Mouse (Mus musculus) hindbrain, embryonic 11.5 days (tissue): Measurements from ENCODE around the gene Hpn. TPM values are rescaled to one million over a fixed set of nuclear protein-coding genes. Genes with fewer than 3 reads are reported as not detected.

Experiments
- ATAC-seq: fragments of 200-750 bp; cut with Nextera tagmentation; 2 replicates; pipeline ENCODE4 v1.8.0; 2017; ENCODE audit warnings: mild to moderate bottlenecking, moderate TSS enrichment, moderate library complexity; ENCODE audit not compliant: low FRiP score
- DNase-seq: peaks from one replicate; pipeline ENCODE4 v3.0.0-alpha.2; 2015; ENCODE audit warnings: low spot score
- H3K27ac ChIP-seq: fragments of 300-500 bp; sonication (generic); 2 replicates; pipeline ENCODE4 v1.5.1; 2014; ENCODE audit warnings: mild to moderate bottlenecking, low read depth, low read length
- H3K27me3 ChIP-seq: fragments of 300-500 bp; sonication (generic); 2 replicates; pipeline ENCODE4 v1.6.1; 2014; ENCODE audit warnings: mild to moderate bottlenecking, low read length, moderate library complexity, mixed read lengths; ENCODE audit not compliant: control insufficient read depth, insufficient read depth
- H3K36me3 ChIP-seq: fragments of 300-500 bp; sonication (generic); 2 replicates; pipeline ENCODE4 v1.6.1; 2014; ENCODE audit warnings: mild to moderate bottlenecking, low read length, moderate library complexity, mixed read lengths; ENCODE audit not compliant: control insufficient read depth, insufficient read depth
- H3K4me1 ChIP-seq: fragments of 300-500 bp; sonication (generic); replicated peaks from 2 replicates; pipeline ENCODE4 v1.6.1; 2014; ENCODE audit warnings: low read length, mixed read lengths; ENCODE audit not compliant: control insufficient read depth, insufficient read depth
- H3K4me2 ChIP-seq: fragments of 300-500 bp; sonication (generic); replicated peaks from 2 replicates; pipeline ENCODE4 v1.6.1; 2014; ENCODE audit warnings: mild to moderate bottlenecking, low read depth, low read length
- H3K4me3 ChIP-seq: fragments of 300-500 bp; sonication (generic); 2 replicates; pipeline ENCODE4 v1.5.1; 2014; ENCODE audit warnings: low read depth, low read length
- H3K9ac ChIP-seq: fragments of 300-500 bp; sonication (generic); 2 replicates; pipeline ENCODE4 v1.6.1; 2014; ENCODE audit warnings: low read depth, low read length
- H3K9me3 ChIP-seq: fragments of 300-500 bp; sonication (generic); 2 replicates; pipeline ENCODE4 v1.6.1; 2016; ENCODE audit warnings: low read length; ENCODE audit not compliant: control insufficient read depth
- WGBS: fragments of 180-500 bp; shearing (Covaris S2); extraction: QIAGEN DNeasy Blood & Tissue Kit; methylation state at CpG from one replicate; pipeline ENCODE4 v1.1.7; 2014; 5-methylcytosine and 5-hydroxymethylcytosine counted together
- polyA plus RNA-seq: library from polyadenylated mRNA; unstranded; fragments of >200 nt; fragmentation: Nextera tagmentation; extraction: Ambion mirVana; gene quantifications from 2 replicates; pipeline ENCODE4 v1.2.1, GENCODE M21; 2014

Gene Hpn
- polyA plus RNA-seq, 1 experiment from 2014 or later: 0.56 TPM

DNA sequence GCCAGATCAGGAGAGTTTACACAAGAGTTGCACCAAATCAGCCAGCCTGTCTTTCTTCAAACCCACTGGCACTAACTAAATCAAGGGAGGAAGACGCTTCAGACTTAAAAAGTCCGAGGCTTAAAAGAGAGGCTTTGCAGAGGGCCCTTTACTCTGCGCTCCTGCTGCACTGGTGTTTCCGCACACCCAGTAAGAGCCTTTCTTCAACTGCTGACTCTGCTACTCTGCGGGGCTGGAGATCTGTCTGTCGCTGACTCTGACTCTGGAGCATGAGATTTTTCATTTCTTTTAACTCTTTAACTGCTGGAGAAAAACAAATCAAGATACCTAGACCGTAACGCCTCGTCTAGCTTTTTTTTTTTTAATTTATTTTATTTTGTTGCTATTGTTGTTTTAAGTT, 30.9 kb downstream of the Hpn start:
- H3K9ac ChIP-seq: no peak overlapping the region
- H3K27ac ChIP-seq: no peak overlapping the region
- 57% methylated on average over 9 of the region's 9 CpGs for WGBS
- H3K4me1 ChIP-seq: no peaks in the 10 kb centered on the region
- no peaks in the 10 kb centered on the region for H3K9me3 ChIP-seq
- no peak for DNase-seq
- no peak for ATAC-seq
- no peak overlapping the region for H3K4me2 ChIP-seq
- no peaks in the 10 kb centered on the region for H3K36me3 ChIP-seq
- no peak overlapping the region for H3K4me3 ChIP-seq
- no peaks in the 10 kb centered on the region for H3K27me3 ChIP-seq

DNA sequence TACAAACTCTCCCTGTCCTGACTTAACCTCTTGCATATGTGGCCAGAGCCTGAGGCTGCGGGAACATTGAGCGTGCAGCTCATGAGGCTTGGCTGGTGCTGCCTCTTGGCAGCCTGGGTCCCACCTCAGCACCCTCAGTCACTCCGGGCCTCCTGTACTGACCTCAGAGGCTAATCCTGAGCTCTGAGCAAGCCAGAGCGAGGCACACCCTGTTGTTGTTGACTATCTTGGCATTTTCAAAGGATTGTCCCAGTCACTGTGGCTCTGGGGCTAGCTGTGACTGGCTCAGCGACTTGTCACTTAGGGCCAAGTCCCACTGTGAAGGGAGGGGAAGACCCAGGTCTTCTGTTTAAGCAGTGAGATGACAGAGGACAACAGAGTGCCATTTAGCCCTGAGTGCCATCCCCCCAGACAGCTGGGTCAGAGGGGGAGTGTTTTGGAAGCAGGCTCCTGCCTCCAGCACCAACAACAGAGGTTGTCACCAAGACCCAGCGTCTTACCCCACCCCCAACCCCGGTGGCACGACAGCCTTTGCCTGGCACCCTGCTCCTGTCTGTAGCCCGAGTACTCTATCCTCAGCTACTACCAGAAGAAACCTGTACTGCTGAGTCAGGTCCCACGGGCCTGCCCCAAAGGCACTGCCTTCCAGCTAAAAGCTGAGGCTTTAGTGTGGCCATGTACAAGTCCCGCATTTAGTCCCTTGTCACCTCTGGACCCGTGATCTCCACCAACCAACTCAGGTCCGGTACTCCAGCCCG, 32.1 kb downstream of the Hpn start:
- Histone ChIP-seq H3K27me3 (no peaks in the 10 kb centered on the region), H3K36me3 (no peaks in the 10 kb centered on the region), H3K4me3 (no peak overlapping the region), H3K27ac (no peak overlapping the region), H3K4me2 (no peak overlapping the region), H3K4me1 (no peaks in the 10 kb centered on the region), H3K9ac (no peak overlapping the region), H3K9me3 (no peaks in the 10 kb centered on the region)
- 60% methylated on average over 14 of the region's 14 CpGs for WGBS
- DNase-seq: no peak
- peak; percentile 24; the same call in 1 of the 2 replicates for ATAC-seq

DNA sequence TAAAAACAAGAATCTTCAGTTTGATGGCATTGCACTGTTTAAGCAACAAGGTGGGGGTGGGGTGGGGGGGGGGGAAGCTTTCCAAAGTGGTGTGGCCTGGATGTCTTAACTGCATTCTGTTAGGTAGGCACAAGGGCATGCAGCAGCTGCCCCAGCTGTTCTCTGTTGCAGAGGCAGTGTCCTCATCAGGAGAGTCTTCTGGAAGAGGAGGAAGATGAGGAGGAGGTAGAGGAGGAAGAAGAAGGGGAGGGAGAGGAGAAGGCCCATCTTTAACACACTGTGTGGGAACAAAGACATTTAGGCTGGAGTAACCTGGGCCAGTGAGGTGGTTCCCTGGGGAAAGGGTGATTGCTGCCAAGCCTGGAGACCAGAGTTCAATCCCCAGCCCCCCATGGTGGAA, 33.0 kb downstream of the Hpn start:
- no peak for ATAC-seq
- H3K36me3 ChIP-seq: no peaks in the 10 kb centered on the region
- H3K9ac ChIP-seq: no peak overlapping the region
- H3K4me3 ChIP-seq: no peak overlapping the region
- H3K27ac ChIP-seq: no peak overlapping the region
- no peaks in the 10 kb centered on the region for H3K4me1 ChIP-seq
- no peak overlapping the region for H3K4me2 ChIP-seq
- H3K27me3 ChIP-seq: no peaks in the 10 kb centered on the region
- no peaks in the 10 kb centered on the region for H3K9me3 ChIP-seq
- DNase-seq: no peak

DNA sequence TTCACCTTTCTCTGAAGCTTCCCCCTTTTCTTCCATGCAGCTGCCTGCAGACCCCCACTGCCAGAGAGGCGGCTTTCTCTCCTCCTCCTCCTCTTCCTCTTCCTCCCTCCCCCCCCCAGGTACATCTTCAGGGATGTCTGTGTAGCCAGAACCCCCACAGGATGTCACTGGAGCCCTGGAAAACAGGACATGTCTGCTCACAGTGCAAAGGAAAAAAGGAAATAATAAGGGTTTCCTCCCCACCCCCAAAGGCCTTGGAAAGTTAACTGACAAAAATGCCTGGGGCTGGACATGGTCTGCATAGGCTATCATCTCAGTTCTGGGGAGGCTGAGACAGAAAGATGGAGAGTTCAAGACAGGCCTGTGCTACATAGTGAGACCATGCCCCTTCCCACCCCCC, 34.0 kb downstream of the Hpn start:
- Histone ChIP-seq H3K9ac (no peak overlapping the region), H3K27ac (no peak overlapping the region), H3K4me1 (no peaks in the 10 kb centered on the region), H3K4me3 (no peak overlapping the region), H3K27me3 (no peaks in the 10 kb centered on the region), H3K36me3 (no peaks in the 10 kb centered on the region), H3K4me2 (no peak overlapping the region), H3K9me3 (no peaks in the 10 kb centered on the region)
- WGBS: 54% methylated on average over 1 of the region's 1 CpGs
- ATAC-seq (no peak), DNase-seq (no peak)

DNA sequence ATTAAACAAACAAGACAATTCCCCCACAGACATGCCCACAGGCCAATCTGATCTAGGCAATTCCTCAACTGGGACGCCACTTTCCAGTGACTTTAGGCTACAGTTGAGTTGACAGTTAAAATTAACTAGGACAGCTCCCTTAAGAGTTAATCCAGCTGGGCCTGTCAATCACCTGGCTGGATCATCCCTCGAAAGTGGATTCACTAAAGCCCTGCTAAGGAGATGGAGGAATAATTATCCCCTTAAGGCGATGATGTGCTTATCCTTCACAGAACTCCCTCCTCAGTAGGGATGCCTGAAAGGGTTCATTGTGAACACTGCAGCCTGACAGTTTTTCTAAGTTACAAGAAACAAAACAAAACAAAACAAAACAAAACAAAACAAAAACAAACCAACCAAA, 34.5 kb downstream of the Hpn start:
- no peaks in the 10 kb centered on the region for H3K4me1 ChIP-seq
- DNase-seq (no peak), ATAC-seq (no peak)
- H3K4me3 ChIP-seq: no peak overlapping the region
- H3K36me3 ChIP-seq: no peaks in the 10 kb centered on the region
- no peaks in the 10 kb centered on the region for H3K27me3 ChIP-seq
- H3K9ac ChIP-seq: no peak overlapping the region
- WGBS: 52% methylated on average over 3 of the region's 3 CpGs
- H3K27ac ChIP-seq: no peak overlapping the region
- H3K9me3 ChIP-seq: no peaks in the 10 kb centered on the region
- no peak overlapping the region for H3K4me2 ChIP-seq

DNA sequence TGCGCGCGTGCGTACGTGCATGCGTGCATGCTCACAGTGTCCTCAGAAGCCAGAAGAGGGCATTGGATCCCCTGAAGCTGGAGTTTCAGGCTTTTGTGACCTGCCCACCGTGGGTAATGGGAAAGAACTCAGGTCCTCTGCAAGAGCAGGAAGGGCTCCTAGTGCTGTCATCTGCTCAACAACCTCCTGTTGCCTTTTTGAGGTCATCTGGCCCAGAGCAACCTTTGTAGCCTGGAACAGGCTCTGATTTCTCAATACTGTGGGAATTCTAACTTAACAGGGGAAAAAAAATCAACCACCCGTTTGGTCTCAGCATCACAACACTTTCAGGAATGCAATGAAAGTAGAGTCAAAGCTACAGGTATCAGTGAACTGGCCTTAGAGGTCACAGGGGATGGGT, 35.4 kb downstream of the Hpn start:
- no peak overlapping the region for H3K4me2 ChIP-seq
- no peaks in the 10 kb centered on the region for H3K4me1 ChIP-seq
- H3K4me3 ChIP-seq: no peak overlapping the region
- no peak overlapping the region for H3K27ac ChIP-seq
- H3K27me3 ChIP-seq: no peaks in the 10 kb centered on the region
- 89% methylated on average over 8 of the region's 8 CpGs for WGBS
- no peak overlapping the region for H3K9ac ChIP-seq
- DNase-seq: no peak
- H3K9me3 ChIP-seq: no peaks in the 10 kb centered on the region
- no peaks in the 10 kb centered on the region for H3K36me3 ChIP-seq
- ATAC-seq: no peak

DNA sequence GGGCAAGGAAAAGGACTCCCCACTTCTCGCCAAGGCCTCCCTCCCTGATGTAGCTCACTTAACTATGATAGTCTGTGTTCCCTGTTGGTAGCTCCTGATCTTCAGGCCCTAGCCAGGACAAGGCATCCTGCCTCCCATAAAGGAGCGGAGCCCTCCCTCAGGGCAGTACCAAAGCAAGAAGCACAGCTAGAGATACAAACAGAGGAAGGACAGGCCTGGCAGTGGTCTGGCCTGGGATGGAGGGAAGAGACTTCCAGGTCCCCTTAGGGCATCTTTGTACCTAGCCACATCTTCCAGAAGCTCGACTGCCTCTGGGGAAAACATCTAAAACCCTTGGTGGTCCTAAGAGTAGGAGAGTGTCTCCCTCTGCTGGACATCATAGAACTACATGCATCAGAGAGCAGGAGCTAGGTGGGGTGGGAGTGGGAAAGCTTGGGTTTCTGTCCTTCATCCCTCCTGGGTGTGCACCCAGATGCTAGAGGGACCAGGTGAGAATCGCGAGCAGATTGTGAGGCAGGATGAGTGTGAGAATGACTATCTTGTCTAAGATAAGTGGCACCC, 37.1 kb downstream of the Hpn start:
- ATAC-seq (no peak), DNase-seq (peak; percentile 65)
- H3K9me3 ChIP-seq: no peaks in the 10 kb centered on the region
- no peak overlapping the region for H3K4me3 ChIP-seq
- no peak overlapping the region for H3K4me2 ChIP-seq
- H3K9ac ChIP-seq: no peak overlapping the region
- no peaks in the 10 kb centered on the region for H3K4me1 ChIP-seq
- no peaks in the 10 kb centered on the region for H3K36me3 ChIP-seq
- WGBS: 43% methylated on average over 5 of the region's 5 CpGs
- H3K27ac ChIP-seq: no peak overlapping the region
- H3K27me3 ChIP-seq: no peaks in the 10 kb centered on the region

DNA sequence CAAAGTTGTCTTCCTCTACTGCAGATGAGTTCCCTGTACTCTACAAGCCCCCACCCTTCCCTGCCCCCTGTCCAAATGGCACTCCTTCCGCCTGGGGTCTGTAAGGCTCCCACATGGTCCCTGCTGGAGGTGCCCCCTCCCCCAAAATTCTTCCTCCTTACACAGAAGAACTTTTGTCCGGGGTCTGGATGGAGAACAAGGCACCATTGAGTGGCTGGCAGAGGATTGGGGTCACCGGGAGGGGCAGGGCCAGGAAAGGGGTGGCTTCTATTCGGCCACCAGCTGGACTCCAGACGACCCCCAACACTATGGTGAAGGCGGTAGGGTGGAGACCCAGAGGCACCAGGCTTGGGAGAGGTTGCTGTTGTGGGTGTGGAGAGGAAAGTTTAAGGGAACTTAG, 37.6 kb downstream of the Hpn start:
- DNase-seq: no peak
- Histone ChIP-seq H3K4me3 (no peak overlapping the region), H3K27me3 (no peaks in the 10 kb centered on the region), H3K9me3 (no peaks in the 10 kb centered on the region), H3K4me1 (no peaks in the 10 kb centered on the region), H3K36me3 (no peaks in the 10 kb centered on the region), H3K27ac (no peak overlapping the region), H3K4me2 (no peak overlapping the region), H3K9ac (no peak overlapping the region)
- ATAC-seq: peak; percentile 22; the same call in 1 of the 2 replicates
- 42% methylated on average over 6 of the region's 6 CpGs for WGBS

DNA sequence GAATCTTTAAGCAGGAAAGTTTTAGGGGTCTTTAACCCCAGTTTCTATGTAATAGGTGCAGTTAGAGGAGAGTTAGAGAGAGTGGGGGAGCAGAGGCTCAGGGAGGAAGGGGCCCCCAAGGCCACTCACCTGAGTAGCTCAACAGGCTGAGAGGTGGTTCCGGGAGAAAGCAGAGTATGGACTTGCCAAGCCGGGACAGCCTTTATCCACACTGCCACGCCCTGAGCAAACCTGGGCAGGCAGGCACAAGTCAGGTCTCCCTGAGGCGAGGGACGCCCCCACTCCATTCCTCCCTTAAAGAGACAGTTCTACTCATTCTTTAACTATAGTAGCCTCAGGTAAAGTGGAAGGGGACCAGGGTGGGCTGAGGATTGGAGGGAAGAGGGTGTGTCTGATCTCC, 38.6 kb downstream of the Hpn start, which contains the start of gene Fxyd3:
Fxyd3 (minus strand) TSS at position 213 of the 400 bp plus-strand sequence.
- Histone ChIP-seq H3K27ac (no peak within 1 kb of the TSS), H3K36me3 (no peaks in the 10 kb centered on the region), H3K9me3 (no peaks in the 10 kb centered on the region), H3K4me2 (no peak within 1 kb of the TSS), H3K27me3 (no peaks in the 10 kb centered on the region), H3K4me1 (no peaks in the 10 kb centered on the region; the same call in 1 of the 2 replicates), H3K4me3 (no peak within 1 kb of the TSS), H3K9ac (no peak within 1 kb of the TSS)
- ATAC-seq (no peak), DNase-seq (no peak)
- 56% methylated on average over 5 of the region's 5 CpGs for WGBS
